Comparison of ENCODE assay signal across 27 mouse cellular contexts in genomic region chr3:144697942-144698341, GRCm38 (mm10). TPM values are rescaled to one million over a fixed set of nuclear protein-coding genes. Genes with fewer than 3 reads are reported as not detected.
DNase-seq lines count a peak whose midpoint lies in the region; ATAC-seq and TF ChIP-seq lines count a peak whose summit lies in the region.
"Had no signal": no experiment of that assay in that cellular context is flagged by ENCODE, and none has a peak within 500 bp of the region (broad histone marks: within the 10 kb centered on the region; RNA-seq: fewer than 3 reads in every experiment).

No protein-coding gene starts in this region.

- H3K27me3 ChIP-seq in heart, adult 2 months (ENCODE audit: control insufficient read depth, insufficient read depth, low read length), result no peaks in the 10 kb centered on the region
- no peaks in the 10 kb centered on the region for H3K27me3 ChIP-seq in liver, postnatal 0 days (ENCODE audit: insufficient read depth, low read length)
- no peaks in the 10 kb centered on the region for H3K27me3 ChIP-seq in liver, embryonic 11.5 days (replicated peaks; ENCODE audit: control insufficient read depth, insufficient read depth, low read length)
- H3K27me3 ChIP-seq: heart, embryonic 12.5 days; limb, embryonic 15.5 days; Patski had no signal

- intact Hi-C loops in heart, adult 2 months (cut with DNase I), result no loop called here

- peak overlapping the region; percentile 24 for H3K27ac ChIP-seq in heart, adult 2 months
- 0 out of 2 replicates have a peak overlapping the region, but pooled peaks have one; percentile 48 for H3K27ac ChIP-seq in liver, postnatal 0 days (ENCODE audit: low read depth)
- no peak overlapping the region for H3K27ac ChIP-seq in liver, embryonic 11.5 days (ENCODE audit: low read depth, low read length)
- H3K27ac ChIP-seq: hindbrain, embryonic 14.5 days; limb, embryonic 10.5 days; limb, embryonic 15.5 days had no signal

- WGBS in heart, adult 2 months, result 40% methylated on average over 3 of the region's 3 CpGs
- WGBS in liver, postnatal 0 days (ENCODE audit: insufficient replicate concordance), result 62% methylated on average over 3 of the region's 3 CpGs
- WGBS in liver, embryonic 11.5 days, result 76% methylated on average over 3 of the region's 3 CpGs

- no peaks in the 10 kb centered on the region for H3K79me2 ChIP-seq in heart, adult 2 months (replicated peaks; ENCODE audit: control insufficient read depth, insufficient read depth, low read length)

- TF ChIP-seq EP300 in heart, adult 2 months (IDR thresholded peaks at IDR 0.05; ENCODE audit: insufficient read depth, low read depth, low read length), result no peak
- no peak for TF ChIP-seq EP300 in liver, postnatal 0 days (IDR thresholded peaks at IDR 0.05; ENCODE audit: low read depth)

- no peak overlapping the region for H3K4me3 ChIP-seq in heart, adult 2 months
- H3K4me3 ChIP-seq in liver, postnatal 0 days (ENCODE audit: low read depth, low read length), result no peak overlapping the region
- no peak overlapping the region for H3K4me3 ChIP-seq in liver, embryonic 11.5 days (ENCODE audit: low read depth, low read length)
- H3K4me3 ChIP-seq: erythroblast, embryonic 14.5 days; heart, embryonic 12.5 days; limb, embryonic 10.5 days; limb, embryonic 15.5 days had no signal

- no peak for TF ChIP-seq POLR2A in heart, adult 2 months (IDR thresholded peaks at IDR 0.05; ENCODE audit: insufficient read depth, low read depth, low read length)

- H3K9ac ChIP-seq in heart, adult 2 months (ENCODE audit: low read depth, low read length), result no peak overlapping the region
- H3K9ac ChIP-seq in liver, postnatal 0 days (replicated peaks), result no peak overlapping the region
- no peak overlapping the region for H3K9ac ChIP-seq in liver, embryonic 11.5 days (ENCODE audit: low read depth, low read length)
- H3K9ac ChIP-seq: heart, embryonic 12.5 days; hindbrain, embryonic 14.5 days; limb, embryonic 15.5 days; lung, embryonic 14.5 days had no signal

- no peak for TF ChIP-seq CTCF in heart, adult 2 months (IDR thresholded peaks at IDR 0.05)
- TF ChIP-seq CTCF in liver, postnatal 0 days (IDR thresholded peaks at IDR 0.05; ENCODE audit: low read depth), result no peak

- H3K4me1 ChIP-seq in heart, adult 2 months (ENCODE audit: control insufficient read depth, insufficient read depth, low read length), result peaks cover 5% of the 10 kb centered on the region
- H3K4me1 ChIP-seq in liver, postnatal 0 days (ENCODE audit: insufficient read depth), result peaks cover 6% of the 10 kb centered on the region; the same call in 1 of the 2 replicates
- peaks cover 8% of the 10 kb centered on the region; the same call in 1 of the 2 replicates for H3K4me1 ChIP-seq in liver, embryonic 11.5 days (replicated peaks; ENCODE audit: control insufficient read depth, insufficient read depth, low read length)
- H3K4me1 ChIP-seq: heart, embryonic 12.5 days; limb, embryonic 10.5 days; limb, embryonic 15.5 days had no signal

- H3K9me3 ChIP-seq in liver, postnatal 0 days (ENCODE audit: low read length), result no peaks in the 10 kb centered on the region
- H3K9me3 ChIP-seq in liver, embryonic 11.5 days (ENCODE audit: control insufficient read depth, low read length), result no peaks in the 10 kb centered on the region
- H3K9me3 ChIP-seq: heart, embryonic 12.5 days; limb, embryonic 10.5 days; limb, embryonic 15.5 days had no signal

- peaks cover 46% of the 10 kb centered on the region for H3K36me3 ChIP-seq in heart, adult 2 months (ENCODE audit: control insufficient read depth, insufficient read depth, low read length)
- peaks cover 79% of the 10 kb centered on the region for H3K36me3 ChIP-seq in liver, postnatal 0 days (replicated peaks; ENCODE audit: insufficient read depth, low read length)
- H3K36me3 ChIP-seq in liver, embryonic 11.5 days (ENCODE audit: control insufficient read depth, insufficient read depth, low read length), result peaks cover 27% of the 10 kb centered on the region

- no peak for ATAC-seq in liver, postnatal 0 days
- no peak for ATAC-seq in liver, embryonic 11.5 days (replicated peaks; ENCODE audit: low FRiP score)
- peak; percentile 36 for ATAC-seq in granulocyte monocyte progenitor cell, adult 5-6 weeks (replicated peaks; ENCODE audit: poor library complexity, severe bottlenecking)
- ATAC-seq: forebrain, embryonic 16.5 days; Patski had no signal

- no peak overlapping the region for H3K4me2 ChIP-seq in liver, postnatal 0 days (ENCODE audit: low read depth, low read length)
- H3K4me2 ChIP-seq in liver, embryonic 11.5 days, result no peak overlapping the region
- H3K4me2 ChIP-seq: heart, embryonic 12.5 days; hindbrain, embryonic 14.5 days; limb, embryonic 15.5 days; lung, embryonic 14.5 days had no signal

- no peak for DNase-seq in heart, adult 2 months
- no peak for DNase-seq in heart, adult 9 months (ENCODE audit: low spot score in 2 of 2)
- DNase-seq in liver, postnatal 0 days, result no peak
- no peak for DNase-seq in liver, embryonic 11.5 days (ENCODE audit: low spot score)
- DNase-seq in lung, postnatal 10 days, result no peak
- no peak for DNase-seq in cerebellum, adult 9-11 months
- DNase-seq in B cell, adult 2 months, result no peak
- DNase-seq: adrenal gland, postnatal 14 days; cerebellum, adult 11-12 months; cerebellum, postnatal 10 days; gastrocnemius, postnatal 10 days; heart, adult 11 months; heart, postnatal 4 days; kidney, adult 11 months; kidney, postnatal 14 days; lung, embryonic 14.5 days; midbrain, embryonic 14.5 days; right cerebral cortex, postnatal 25 days; thymus, postnatal 14 days had no signal

RNA-seq across cellular contexts. Expression of gene Sh3glb1, which starts 22.2 kb away (rescaled TPM):
- 100 to 1,000 TPM; 314 to 407 TPM for total RNA-seq in heart, adult 2 months (2021)
- polyA plus RNA-seq in heart, adult 2 months (2012; rRNA removed), result 94.5 and 121 TPM in 2 replicates
- 84.8 and 91.2 TPM in 2 replicates for polyA plus RNA-seq in liver, postnatal 0 days (2015; fragmentation: Nextera tagmentation; extraction: Ambion mirVana)
- polyA plus RNA-seq in liver, embryonic 11.5 days (2014; fragmentation: Nextera tagmentation; extraction: Ambion mirVana), result 97.7 and 100 TPM in 2 replicates
- 34.9 and 35.1 TPM in 2 replicates for total RNA-seq in granulocyte monocyte progenitor cell, adult 5-6 weeks (2014; fragmentation: Nextera tagmentation)
- 18.2 and 26.6 TPM in 2 replicates for total RNA-seq in granulocyte monocyte progenitor cell, adult 5-6 weeks (2017)
